Mouse (Mus musculus): Measurements from ENCODE around the gene Cyb561d2. TPM values are rescaled to one million over a fixed set of nuclear protein-coding genes. Genes with fewer than 3 reads are reported as not detected.

Cyb561d2 gene
- 10 to 100 TPM; 16.2 to 17.4 TPM for total RNA-seq (2021)

- DNase-seq (ENCODE audit: low spot score in 2 of 2): peak; percentile 93 to 97
- intact Hi-C loops (cut with DNase I): no loop called here
These were observed at the start of gene Cyb561d2, which contains the start of gene Nprl2 for GRCm38 (mm10) chr9:107541474-107542351. Gene Cyb561d2, minus strand, starts transcription at chr9:107542193. Gene Nprl2, plus strand, starts transcription at chr9:107542226.

DNA sequence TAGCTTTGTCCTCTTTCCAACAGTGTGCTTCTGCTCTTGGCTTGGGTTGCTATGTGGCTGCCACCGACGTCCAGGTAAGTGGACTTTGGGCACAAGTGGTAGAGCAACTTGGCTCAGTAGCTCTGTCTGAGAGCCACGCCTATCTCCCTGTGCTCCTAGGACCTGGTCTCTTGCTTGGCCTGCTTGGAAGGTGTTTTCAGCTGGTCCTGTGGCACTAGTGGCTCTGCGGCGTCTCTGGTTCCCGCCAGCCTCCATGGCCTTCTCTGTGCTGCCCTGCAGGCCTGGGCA, 48.7 kb upstream of the Cyb561d2 start:
- DNase-seq (ENCODE audit: low spot score in 2 of 2): no peak
- intact Hi-C loops (cut with DNase I): no loop called here

- intact Hi-C loops (cut with DNase I): no loop called here
These were observed 48.2 kb upstream of the Cyb561d2 start for GRCm38 (mm10) chr9:107590058-107590772.

DNA sequence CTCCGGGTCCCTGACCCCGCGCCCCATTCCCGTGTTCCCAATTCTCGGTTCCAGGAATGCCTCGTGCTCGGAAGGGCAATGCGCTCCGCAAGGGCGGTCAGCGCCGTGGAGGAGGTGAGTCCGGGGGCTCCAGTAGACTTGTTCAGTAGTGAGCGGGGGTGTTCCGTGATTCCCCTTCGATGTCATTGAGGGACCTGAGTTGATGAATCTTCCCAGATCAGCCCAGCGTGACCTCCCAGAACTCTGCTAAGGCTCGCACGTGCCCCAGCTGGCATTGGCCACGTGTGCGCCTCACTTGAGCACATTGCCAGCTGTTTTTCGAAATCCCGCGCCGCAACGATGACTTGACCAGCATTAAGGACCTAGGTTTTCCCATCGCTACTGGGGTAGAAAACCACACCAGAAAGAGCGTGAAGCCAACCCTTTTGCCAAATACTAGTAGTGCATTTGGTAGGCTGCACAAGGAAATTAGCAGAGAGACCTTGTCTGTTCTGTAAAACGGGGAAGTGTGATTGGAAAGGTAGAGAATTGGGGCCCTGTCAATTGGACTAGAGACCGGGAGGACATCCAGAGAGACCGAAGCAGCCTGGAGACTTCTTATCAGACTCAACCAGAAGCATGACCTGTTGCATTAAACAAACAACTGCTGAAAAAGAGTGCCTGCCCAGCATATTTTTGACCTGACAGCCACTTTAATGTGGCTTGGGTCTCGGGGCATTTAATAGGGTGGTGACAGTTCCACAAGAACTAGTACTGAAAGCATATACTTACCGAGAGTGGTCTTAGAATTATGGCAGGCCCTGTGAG, 46.0 kb upstream of the Cyb561d2 start:
- intact Hi-C loops (cut with DNase I): no loop called here
- peak in 1 of 2 experiments; percentile 48 for DNase-seq (ENCODE audit: low spot score in 2 of 2)

More at GRCm38 (mm10) chr9:107590058-107590772, 48.2 kb upstream of the Cyb561d2 start:
- no peak for DNase-seq (ENCODE audit: low spot score in 2 of 2)

- intact Hi-C loops (cut with DNase I): no loop called here
- peak; percentile 97 to 100 for DNase-seq (ENCODE audit: low spot score in 2 of 2)
These were observed 45.2 kb upstream of the Cyb561d2 start, which contains the start of gene Ifrd2 for GRCm38 (mm10) chr9:107586974-107587832. Gene Ifrd2, plus strand, starts transcription at chr9:107587642.

DNA sequence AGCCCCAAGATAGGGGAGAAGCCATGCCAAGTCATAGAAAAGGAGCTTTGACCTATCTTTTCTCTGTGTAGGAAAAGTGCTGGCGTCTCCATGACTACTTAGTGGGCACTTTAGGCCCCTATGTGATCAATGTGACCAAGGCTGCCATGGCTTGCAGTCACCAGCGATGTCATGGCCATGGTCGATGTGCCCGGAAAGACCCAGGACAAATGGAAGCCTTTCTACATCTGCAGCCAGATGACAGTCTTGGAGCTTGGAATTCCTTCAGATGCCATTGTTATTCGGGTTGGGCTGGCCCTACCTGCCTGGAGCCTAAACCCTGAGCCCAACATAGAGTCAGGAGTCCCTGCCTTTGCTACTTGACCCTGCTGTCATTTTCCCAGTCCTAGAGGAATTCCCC, 44.5 kb upstream of the Cyb561d2 start:
- DNase-seq (ENCODE audit: low spot score in 2 of 2): no peak
- intact Hi-C loops (cut with DNase I): no loop called here

DNA sequence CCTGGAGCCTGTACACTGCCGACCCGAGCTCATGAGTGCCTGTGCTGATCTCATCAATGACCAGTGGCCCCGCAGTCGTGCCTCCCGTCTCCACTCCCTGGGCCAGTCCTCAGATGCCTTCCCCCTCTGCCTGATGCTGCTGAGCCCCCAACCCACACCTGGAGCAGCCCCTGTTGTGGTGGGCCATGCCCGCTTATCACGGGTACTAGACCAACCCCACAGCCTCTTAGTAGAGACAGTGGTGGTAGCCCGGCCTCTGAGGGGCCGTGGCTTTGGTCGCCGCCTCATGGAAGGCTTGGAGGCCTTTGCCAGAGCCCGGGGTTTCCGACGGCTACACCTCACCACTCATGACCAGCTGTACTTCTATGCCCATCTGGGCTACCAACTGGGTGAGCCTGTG, 41.2 kb upstream of the Cyb561d2 start:
- no peak for DNase-seq (ENCODE audit: low spot score in 2 of 2)
- intact Hi-C loops (cut with DNase I): no loop called here

GRCm38 (mm10) chr9:107582509-107583062, 40.6 kb upstream of the Cyb561d2 start:
- DNase-seq (ENCODE audit: low spot score in 2 of 2): no peak
- intact Hi-C loops (cut with DNase I): no loop called here

- DNase-seq (ENCODE audit: low spot score in 2 of 2): no peak
- intact Hi-C loops (cut with DNase I): no loop called here
These were observed 39.6 kb upstream of the Cyb561d2 start for GRCm38 (mm10) chr9:107581584-107581983.

GRCm38 (mm10) chr9:107580501-107581317, 38.7 kb upstream of the Cyb561d2 start, which contains the start of gene Hyal3:
Gene Hyal3, plus strand, starts transcription at chr9:107580818.
- intact Hi-C loops (cut with DNase I): no loop called here
- DNase-seq (ENCODE audit: low spot score in 2 of 2): peak; percentile 89 to 96

- no peak for DNase-seq (ENCODE audit: low spot score in 2 of 2)
- intact Hi-C loops (cut with DNase I): no loop called here
These were observed 37.3 kb upstream of the Cyb561d2 start for GRCm38 (mm10) chr9:107579023-107579900.

- no peak for DNase-seq (ENCODE audit: low spot score in 2 of 2)
- intact Hi-C loops (cut with DNase I): no loop called here
These were observed 36.6 kb upstream of the Cyb561d2 start, which contains the start of gene Naa80 for GRCm38 (mm10) chr9:107578587-107578986. Gene Naa80, plus strand, starts transcription at chr9:107578887.

DNA sequence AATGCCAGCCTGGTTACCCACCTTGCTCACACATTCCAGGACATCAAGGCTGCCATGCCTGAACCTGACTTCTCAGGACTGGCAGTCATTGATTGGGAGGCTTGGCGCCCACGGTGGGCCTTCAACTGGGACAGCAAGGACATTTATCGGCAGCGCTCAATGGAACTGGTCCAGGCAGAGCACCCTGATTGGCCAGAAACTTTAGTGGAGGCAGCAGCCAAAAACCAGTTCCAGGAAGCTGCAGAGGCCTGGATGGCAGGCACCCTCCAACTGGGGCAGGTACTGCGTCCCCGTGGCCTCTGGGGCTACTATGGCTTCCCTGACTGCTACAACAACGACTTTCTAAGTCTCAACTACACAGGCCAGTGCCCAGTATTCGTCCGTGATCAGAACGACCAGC, 35.9 kb upstream of the Cyb561d2 start:
- DNase-seq (ENCODE audit: low spot score in 2 of 2): no peak
- intact Hi-C loops (cut with DNase I): no loop called here

DNA sequence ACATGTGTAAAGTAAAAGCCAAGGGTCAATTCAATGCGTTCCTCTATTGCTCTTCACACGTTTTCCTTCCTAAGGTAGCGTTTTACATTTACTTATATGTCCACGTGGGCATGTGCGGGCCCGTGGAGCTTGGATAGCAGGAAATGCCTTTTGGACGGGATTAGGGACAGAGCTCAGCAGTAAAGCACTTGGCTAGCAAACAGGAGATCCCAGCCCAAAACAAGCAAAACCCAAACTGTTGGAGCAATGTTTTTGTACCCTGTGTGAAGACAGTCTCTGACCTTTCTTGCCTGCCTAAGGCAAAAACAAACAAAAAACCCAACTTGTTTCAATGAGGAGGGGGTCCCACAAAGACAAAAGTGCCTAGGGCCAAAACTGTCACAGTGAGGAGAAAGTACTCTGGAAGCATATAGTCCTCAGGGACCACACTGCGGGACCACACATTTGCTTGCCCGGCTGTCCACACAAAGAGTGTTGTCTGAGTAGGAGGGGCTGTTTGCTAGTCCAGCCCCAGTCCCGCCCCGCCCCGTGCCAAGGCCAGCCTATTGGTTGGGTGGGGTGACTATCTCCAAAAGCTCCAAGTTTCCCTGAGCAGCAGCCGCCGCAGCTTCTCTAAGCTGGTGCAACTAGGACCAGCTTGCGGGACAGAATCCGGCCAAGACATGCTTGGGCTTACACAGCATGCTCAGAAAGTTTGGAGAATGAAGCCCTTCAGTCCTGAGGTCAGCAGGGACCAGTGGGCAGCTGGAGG, 34.5 kb upstream of the Cyb561d2 start, which contains the start of gene Hyal1:
TSS of gene Hyal1 (plus strand) at position 571 of the 751 bp plus-strand sequence.
- peak in 1 of 2 experiments; percentile 43 for DNase-seq (ENCODE audit: low spot score in 2 of 2)
- intact Hi-C loops (cut with DNase I): no loop called here

- no peak for DNase-seq (ENCODE audit: low spot score in 2 of 2)
- intact Hi-C loops (cut with DNase I): no loop called here
These were observed 33.8 kb upstream of the Cyb561d2 start for GRCm38 (mm10) chr9:107575579-107576356.

Measured in left cerebral cortex, postnatal 25 days (tissue).